Mouse (Mus musculus) cortical plate, adult 2 months (tissue): ENCODE measurements around the gene Foxf1.

Source experiments
- CTCF ChIP-seq: fragments of 200-500 bp; IDR thresholded peaks from 2 replicates; pipeline ENCODE4 v1.5.1; 2011; ENCODE audit warnings: mild to moderate bottlenecking, control low read depth, low read length; ENCODE audit not compliant: insufficient read depth; ENCODE audit errors: extremely low read depth
- POLR2A ChIP-seq: fragments of 200-500 bp; IDR thresholded peaks from 2 replicates; pipeline ENCODE4 v1.6.1; 2011; ENCODE audit warnings: mild to moderate bottlenecking, low read length, control low read depth; ENCODE audit not compliant: insufficient read depth; ENCODE audit errors: extremely low read depth

GRCm38 (mm10) chr8:121074108-121074847, 9.9 kb upstream of the Foxf1 start:
- TF ChIP-seq POLR2A, result no peak
- no peak for TF ChIP-seq CTCF
